Mouse (Mus musculus): Measurements from ENCODE around the gene Dtnb. TPM values are rescaled to one million over a fixed set of nuclear protein-coding genes. Genes with fewer than 3 reads are reported as not detected.

Gene Dtnb
- total RNA-seq, 4 experiments from 2014 or later: 32.0 to 75.4 (median 44.4) TPM

- no peak for DNase-seq
Measured at GRCm38 (mm10) chr12:3808396-3808981, 236.3 kb downstream of the Dtnb start.

- no peak for DNase-seq
Measured at GRCm38 (mm10) chr12:3809520-3810180, 237.5 kb downstream of the Dtnb start.

DNA sequence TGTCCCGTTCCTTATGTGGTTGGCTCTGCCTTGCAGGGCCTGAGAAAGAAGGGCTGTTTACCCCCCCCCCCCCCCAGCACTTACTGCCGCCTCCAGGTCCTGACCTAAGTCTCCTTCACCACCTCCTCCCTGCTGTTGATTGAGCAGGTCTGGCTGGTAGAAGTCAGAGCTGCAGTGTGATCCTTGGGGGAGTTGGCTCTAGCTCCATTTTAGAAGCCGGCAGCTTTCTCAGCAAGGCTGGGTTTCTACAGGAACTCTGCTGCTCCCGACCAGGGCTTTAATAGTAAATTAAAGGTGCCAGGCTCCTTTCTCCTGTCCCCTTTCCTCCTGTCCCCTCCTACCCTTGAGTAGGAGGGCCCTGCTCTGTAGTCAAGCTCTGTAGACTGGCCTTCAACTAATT lies 238.3 kb downstream of the Dtnb start:
- no peak for DNase-seq

DNA sequence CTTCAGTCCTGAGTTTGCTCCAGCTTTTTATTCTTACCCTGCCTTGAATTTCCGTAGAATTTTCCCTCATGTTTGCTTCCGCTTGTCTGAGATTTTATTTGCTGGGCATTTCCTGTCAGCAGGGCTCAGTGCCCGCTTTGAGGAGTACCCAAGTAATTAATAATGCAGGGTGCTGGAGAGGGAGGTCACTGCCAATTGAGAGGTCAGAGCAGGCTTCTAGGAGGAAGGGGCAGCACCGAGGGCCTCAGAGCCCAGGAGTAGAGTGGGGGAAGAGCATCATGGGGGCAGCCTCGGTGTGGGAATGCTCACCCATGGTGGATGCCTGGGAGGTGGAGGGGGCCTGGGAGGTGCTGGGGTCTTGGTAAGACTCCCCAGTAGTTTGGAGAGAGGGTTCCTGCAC lies 239.4 kb downstream of the Dtnb start:
- no peak for DNase-seq

- DNase-seq: no peak
Measured at GRCm38 (mm10) chr12:3812251-3812650, 240.1 kb downstream of the Dtnb start.

GRCm38 (mm10) chr12:3813138-3813537 lies 241.0 kb downstream of the Dtnb start:
- no peak for DNase-seq

GRCm38 (mm10) chr12:3815386-3815785 lies 243.2 kb downstream of the Dtnb start:
- DNase-seq: no peak

GRCm38 (mm10) chr12:3817033-3817432 lies 244.9 kb downstream of the Dtnb start:
- DNase-seq: no peak

GRCm38 (mm10) chr12:3817566-3817965 lies 245.4 kb downstream of the Dtnb start:
- peak; percentile 63 for DNase-seq

DNA sequence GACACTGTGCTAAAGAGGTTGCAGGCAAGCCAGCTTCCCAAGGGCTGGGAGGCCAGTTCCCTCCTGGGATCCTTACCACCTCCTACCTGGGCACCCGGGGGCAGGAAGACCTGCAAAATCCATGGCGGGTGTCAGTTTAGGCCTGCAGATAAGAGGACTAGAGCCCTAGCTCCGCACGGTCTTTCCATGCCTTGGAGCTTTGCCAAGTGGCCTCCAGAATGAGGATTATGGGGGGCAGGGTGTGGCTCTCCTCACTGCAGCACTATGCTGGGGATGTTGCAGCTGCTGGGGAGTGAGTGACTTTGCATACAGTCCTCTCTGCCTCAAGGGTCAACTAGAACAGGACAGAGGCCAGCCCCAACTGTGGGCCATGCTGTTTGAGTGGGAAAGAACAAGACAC lies 247.7 kb downstream of the Dtnb start:
- no peak for DNase-seq

DNA sequence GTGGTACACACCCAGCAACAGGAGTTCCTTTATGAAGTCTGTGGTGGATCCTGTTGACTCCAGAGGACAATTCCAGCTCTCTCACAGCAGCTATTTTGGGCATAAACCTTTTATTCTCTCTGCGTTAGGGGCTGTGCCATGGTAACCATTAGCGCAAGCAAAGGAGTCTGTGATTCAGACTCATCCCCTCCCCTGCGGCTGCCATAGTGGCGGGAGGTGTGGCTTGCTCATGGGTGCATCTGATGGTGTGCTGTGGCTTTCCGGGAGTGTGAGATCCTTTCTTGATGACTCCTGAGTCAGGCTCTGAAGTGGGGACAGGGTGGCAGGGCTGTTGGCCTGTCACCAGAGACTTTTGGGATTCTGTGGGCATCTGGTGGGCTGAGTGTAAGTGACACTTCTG lies 251.2 kb downstream of the Dtnb start:
- no peak for DNase-seq

GRCm38 (mm10) chr12:3824906-3825713 lies 252.9 kb downstream of the Dtnb start:
- no peak for DNase-seq

DNA sequence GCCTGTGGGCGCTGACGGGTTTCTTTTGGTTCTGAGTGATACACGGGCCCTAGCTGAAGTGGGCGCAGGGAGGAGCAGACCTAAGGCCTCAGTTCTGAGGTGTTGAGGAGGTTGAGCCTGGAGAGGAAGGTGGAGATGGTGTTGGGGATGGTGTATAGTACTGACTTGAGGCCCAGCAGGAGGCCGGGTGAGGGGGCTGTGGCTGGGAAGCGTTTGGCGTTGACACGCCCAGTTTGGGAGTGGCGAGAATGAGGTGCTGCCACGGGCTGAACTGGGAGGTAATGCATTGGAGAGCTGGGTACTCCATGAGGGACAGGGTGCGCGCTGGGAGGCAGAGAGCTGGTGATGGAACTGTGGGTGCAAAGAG lies 253.5 kb downstream of the Dtnb start:
- no peak for DNase-seq

DNA sequence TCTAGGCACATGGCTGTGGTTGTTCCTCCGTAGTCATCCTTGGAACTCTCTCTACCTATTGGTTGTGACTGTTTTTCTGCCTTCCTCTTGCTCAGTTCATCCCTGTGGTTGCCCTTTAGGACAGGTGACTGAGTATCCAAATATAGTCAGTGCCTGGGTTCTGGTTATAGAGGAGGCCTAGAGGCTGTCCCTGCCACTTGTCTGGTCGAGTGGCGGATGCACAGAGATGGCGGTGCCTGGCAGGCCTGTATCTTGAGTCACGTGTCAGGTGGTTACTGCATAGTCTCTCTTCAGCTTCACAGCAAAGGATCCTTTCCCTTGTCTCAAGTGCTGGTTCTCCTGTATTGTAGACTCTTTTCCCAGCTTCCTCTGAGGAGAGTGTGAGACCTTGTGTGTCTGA lies 255.6 kb downstream of the Dtnb start:
- DNase-seq: no peak

Small RNAs within 50 kb of the gene (microRNA-seq; reads per million reads assigned to microRNA genes)
- 0 reads per million in 2 experiments for gene Gm26050

Other genes starting within 250 kb of the Dtnb start
- 10 to 100 TPM; 32.7 to 53.6 (median 38.6) TPM for gene Kif3c, start 207.2 kb upstream of the Dtnb start, total RNA-seq (2022)
- 10 to 100 TPM; 38.3 to 62.8 (median 44.5) TPM for gene Asxl2, start 145.5 kb upstream of the Dtnb start, total RNA-seq (2022)
- gene Dnmt3a, start 233.6 kb downstream of the Dtnb start, total RNA-seq (2022): 10 to 100 TPM; 35.5 to 81.6 (median 56.9) TPM